Mouse (Mus musculus): ENCODE results near the gene Pus7l.

DNA sequence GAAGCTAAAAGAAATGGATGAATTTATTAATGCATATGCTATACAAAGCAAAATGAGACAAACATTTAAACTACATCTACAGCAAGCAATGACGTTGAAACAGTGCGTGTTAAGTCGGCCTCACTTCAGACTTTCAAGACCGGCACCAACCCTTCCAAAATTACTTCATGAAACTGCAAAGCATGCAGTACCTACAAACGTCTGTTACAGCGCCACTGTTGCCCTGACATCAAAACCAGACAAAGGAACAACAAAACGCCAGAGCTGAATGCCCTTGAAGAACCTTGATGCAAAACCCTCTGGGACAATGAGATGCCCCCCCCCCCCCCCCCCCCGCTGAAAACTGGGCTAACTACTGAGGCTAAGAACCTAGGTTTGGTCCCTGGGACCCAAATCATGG, 29.4 kb upstream of the Pus7l start:
- TF ChIP-seq CTCF (IDR thresholded peaks at IDR 0.05; ENCODE audit: insufficient read depth, low read depth, low read length) = no peak
- TF ChIP-seq POLR2A (IDR thresholded peaks at IDR 0.05; ENCODE audit: insufficient read depth, low read depth, low read length) = no peak
